8 mouse cellular contexts compared by ENCODE assay signal in genomic region chr7:82864260-82864990, GRCm38 (mm10). TPM values are rescaled to one million over a fixed set of nuclear protein-coding genes. Genes with fewer than 3 reads are reported as not detected.
DNase-seq lines count a peak whose midpoint lies in the region; ATAC-seq lines count a peak whose summit lies in the region.

No protein-coding gene starts in this region.

- peaks cover 14% of the 10 kb centered on the region for H3K27me3 ChIP-seq in liver, embryonic 11.5 days (replicated peaks; ENCODE audit: control insufficient read depth, insufficient read depth, low read length)
- no peaks in the 10 kb centered on the region for H3K27me3 ChIP-seq in embryonic facial prominence, embryonic 14.5 days (replicated peaks; ENCODE audit: control insufficient read depth, insufficient read depth, low read length)
- no peaks in the 10 kb centered on the region for H3K27me3 ChIP-seq in limb, embryonic 10.5 days (ENCODE audit: low read depth, poor library complexity, severe bottlenecking)
- no peaks in the 10 kb centered on the region for H3K27me3 ChIP-seq in neural tube, embryonic 14.5 days (ENCODE audit: control insufficient read depth, insufficient read depth, low read length)

- ATAC-seq in liver, embryonic 11.5 days (replicated peaks; ENCODE audit: low FRiP score), result no peak
- no peak for ATAC-seq in embryonic facial prominence, embryonic 14.5 days (ENCODE audit: low read depth)
- no peak for ATAC-seq in neural tube, embryonic 14.5 days (ENCODE audit: low read depth)

- H3K36me3 ChIP-seq in liver, embryonic 11.5 days (ENCODE audit: control insufficient read depth, insufficient read depth, low read length), result peaks cover 5% of the 10 kb centered on the region
- H3K36me3 ChIP-seq in embryonic facial prominence, embryonic 14.5 days (ENCODE audit: control insufficient read depth, insufficient read depth, low read length), result peaks cover 7% of the 10 kb centered on the region
- peaks cover 11% of the 10 kb centered on the region for H3K36me3 ChIP-seq in limb, embryonic 10.5 days
- H3K36me3 ChIP-seq in neural tube, embryonic 14.5 days (ENCODE audit: control insufficient read depth, insufficient read depth, low read length), result peaks cover 5% of the 10 kb centered on the region

- H3K9me3 ChIP-seq in liver, embryonic 11.5 days (ENCODE audit: control insufficient read depth, low read length), result no peaks in the 10 kb centered on the region
- H3K9me3 ChIP-seq in embryonic facial prominence, embryonic 14.5 days (ENCODE audit: control insufficient read depth, low read length), result no peaks in the 10 kb centered on the region
- no peaks in the 10 kb centered on the region for H3K9me3 ChIP-seq in limb, embryonic 10.5 days (replicated peaks)
- no peaks in the 10 kb centered on the region for H3K9me3 ChIP-seq in neural tube, embryonic 14.5 days (ENCODE audit: control insufficient read depth, low read length)

- H3K27ac ChIP-seq in liver, embryonic 11.5 days (ENCODE audit: low read depth, low read length), result no peak overlapping the region
- peak overlapping the region; percentile 92; the same call in 1 of the 2 replicates for H3K27ac ChIP-seq in embryonic facial prominence, embryonic 14.5 days (replicated peaks; ENCODE audit: low read depth, low read length)
- H3K27ac ChIP-seq in limb, embryonic 10.5 days, result peak overlapping the region; percentile 100
- peak overlapping the region; percentile 100 for H3K27ac ChIP-seq in neural tube, embryonic 14.5 days (ENCODE audit: low read depth, low read length)

- H3K9ac ChIP-seq in liver, embryonic 11.5 days (ENCODE audit: low read depth, low read length), result no peak overlapping the region
- H3K9ac ChIP-seq in embryonic facial prominence, embryonic 14.5 days (ENCODE audit: low read depth, low read length), result no peak overlapping the region
- H3K9ac ChIP-seq in neural tube, embryonic 14.5 days (replicated peaks; ENCODE audit: low read depth, low read length), result peak overlapping the region; percentile 100; the same call in 1 of the 2 replicates

- WGBS in liver, embryonic 11.5 days, result 62% methylated on average over 8 of the region's 8 CpGs
- WGBS in embryonic facial prominence, embryonic 14.5 days, result 43% methylated on average over 8 of the region's 8 CpGs
- WGBS in limb, embryonic 10.5 days, result 50% methylated on average over 8 of the region's 8 CpGs
- 19% methylated on average over 8 of the region's 8 CpGs for WGBS in neural tube, embryonic 14.5 days

- no peak for DNase-seq in liver, embryonic 11.5 days (ENCODE audit: low spot score)
- no peak for DNase-seq in liver
- DNase-seq in embryonic facial prominence, embryonic 14.5 days (ENCODE audit: low spot score), result peak; percentile 33
- peak; percentile 42 for DNase-seq in limb, embryonic 10.5 days (ENCODE audit: low spot score)
- no peak for DNase-seq in ovary, postnatal 14 days (ENCODE audit: low spot score)
- DNase-seq in urinary bladder, adult 18-20 months (ENCODE audit: low spot score in 2 of 2), result no peak
- DNase-seq in thymus, postnatal 25 days, result no peak

- H3K4me1 ChIP-seq in liver, embryonic 11.5 days (replicated peaks; ENCODE audit: control insufficient read depth, insufficient read depth, low read length), result peaks cover 7% of the 10 kb centered on the region
- H3K4me1 ChIP-seq in embryonic facial prominence, embryonic 14.5 days (ENCODE audit: control insufficient read depth, insufficient read depth, low read length), result peaks cover 10% of the 10 kb centered on the region
- peaks cover 24% of the 10 kb centered on the region for H3K4me1 ChIP-seq in limb, embryonic 10.5 days
- H3K4me1 ChIP-seq in neural tube, embryonic 14.5 days (ENCODE audit: control insufficient read depth, insufficient read depth, low read length), result peaks cover 19% of the 10 kb centered on the region

- peak overlapping the region; percentile 83; the same call in 1 of the 2 replicates for H3K4me3 ChIP-seq in liver, embryonic 11.5 days (ENCODE audit: low read depth, low read length)
- no peak overlapping the region for H3K4me3 ChIP-seq in embryonic facial prominence, embryonic 14.5 days (ENCODE audit: low read depth, low read length)
- H3K4me3 ChIP-seq in limb, embryonic 10.5 days, result peak overlapping the region; percentile 100
- H3K4me3 ChIP-seq in neural tube, embryonic 14.5 days (ENCODE audit: low read depth, low read length), result peak overlapping the region; percentile 96

- H3K4me2 ChIP-seq in liver, embryonic 11.5 days, result peak overlapping the region; percentile 96
- peak overlapping the region; percentile 95 for H3K4me2 ChIP-seq in embryonic facial prominence, embryonic 14.5 days (ENCODE audit: low read depth, low read length)
- peak overlapping the region; percentile 90 for H3K4me2 ChIP-seq in neural tube, embryonic 14.5 days (ENCODE audit: low read depth, low read length)

RNA-seq across cellular contexts. Expression of gene Mex3b, which starts 2.7 kb away (rescaled TPM):
- 6.2 and 7.8 TPM in 2 replicates for polyA plus RNA-seq in liver, embryonic 11.5 days (2014; fragmentation: Nextera tagmentation; extraction: Ambion mirVana)
- polyA plus RNA-seq in embryonic facial prominence, embryonic 14.5 days (2014; fragmentation: Nextera tagmentation; extraction: Ambion mirVana), result 19.3 and 22.6 TPM in 2 replicates
- 26.3 and 38.5 TPM in 2 replicates for polyA plus RNA-seq in limb, embryonic 10.5 days (2016; fragmentation: Nextera tagmentation; extraction: Ambion mirVana)
- polyA plus RNA-seq in neural tube, embryonic 14.5 days (2014; fragmentation: Nextera tagmentation; extraction: Ambion mirVana), result 30.8 and 37.8 TPM in 2 replicates

Comparison
In these comparisons a context has a peak if more than half of its experiments do, and no peak if none do; other contexts are left out.
1. DNase-seq: peak in embryonic facial prominence, embryonic 14.5 days (single experiment) and limb, embryonic 10.5 days (single experiment); none in liver, embryonic 11.5 days (single experiment), liver (single experiment), ovary, postnatal 14 days (single experiment), urinary bladder, adult 18-20 months (0 of 2) and thymus, postnatal 25 days (single experiment).
2. Peak in every context shown above with its lines, with median percentiles within 50 percentile points of each other: H3K4me2 ChIP-seq.